Mouse (Mus musculus) lung, adult 18-20 months (tissue): ENCODE measurements around the gene Ptbp1.
A peak's percentile ranks its signal among the peaks of the same experiment; 100 is the strongest.

Experiments used
- DNase-seq, 2 experiments: peaks; one replicate each; pipeline ENCODE4 v3.0.0; 2022; ENCODE audit warnings: mixed read lengths in 2 of 2

Ptbp1 gene

DNA sequence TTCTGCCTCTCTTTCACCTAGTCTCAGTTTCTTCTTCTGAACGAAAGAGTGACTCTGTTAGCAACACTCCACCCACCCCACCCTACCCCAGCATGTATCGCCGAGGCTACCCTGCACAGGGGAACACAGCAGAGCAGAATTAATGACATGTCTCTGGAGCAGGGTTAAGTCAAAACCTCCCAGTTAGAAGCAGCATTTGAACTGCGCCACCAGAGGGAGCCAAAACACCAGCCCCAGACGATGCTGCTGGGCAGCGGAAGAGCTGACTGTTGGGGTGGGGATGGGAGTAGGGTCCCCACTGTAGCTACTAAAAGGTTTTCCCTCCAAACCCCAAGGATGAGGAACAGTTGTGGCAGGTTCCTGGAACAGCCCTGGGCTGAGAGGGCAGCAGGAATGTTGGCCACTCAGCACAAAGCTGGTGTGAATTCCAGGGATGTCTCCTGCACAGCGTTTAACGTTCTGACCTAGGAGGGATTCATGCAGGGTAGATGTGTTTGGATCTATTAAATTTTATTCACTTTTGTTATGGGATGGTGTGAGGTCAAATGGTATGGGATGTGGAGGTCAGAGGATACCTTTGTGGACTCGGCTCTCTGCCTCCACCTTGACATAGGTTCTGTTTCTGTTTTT lies 19.3 kb upstream of the Ptbp1 start:
- peak; percentile 71 to 80 for DNase-seq

DNA sequence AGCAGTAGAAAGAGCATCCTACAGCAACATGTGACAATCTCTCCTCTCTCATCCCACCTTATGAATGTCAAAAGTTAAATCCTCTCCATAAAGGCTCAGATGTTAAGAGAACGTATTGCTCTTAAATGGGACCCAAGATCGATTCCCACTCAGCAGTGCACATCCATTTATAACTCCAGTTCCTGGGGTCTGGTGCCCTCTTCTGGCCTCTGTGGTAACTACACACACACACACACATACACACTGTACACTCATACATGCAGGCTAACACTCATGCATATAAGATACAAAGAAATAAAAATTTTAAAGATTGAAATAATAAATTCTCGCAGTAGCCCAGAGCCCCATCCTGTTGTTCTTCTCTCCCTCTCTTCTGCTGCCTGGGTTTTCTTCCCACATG lies 17.3 kb upstream of the Ptbp1 start:
- DNase-seq: no peak

DNA sequence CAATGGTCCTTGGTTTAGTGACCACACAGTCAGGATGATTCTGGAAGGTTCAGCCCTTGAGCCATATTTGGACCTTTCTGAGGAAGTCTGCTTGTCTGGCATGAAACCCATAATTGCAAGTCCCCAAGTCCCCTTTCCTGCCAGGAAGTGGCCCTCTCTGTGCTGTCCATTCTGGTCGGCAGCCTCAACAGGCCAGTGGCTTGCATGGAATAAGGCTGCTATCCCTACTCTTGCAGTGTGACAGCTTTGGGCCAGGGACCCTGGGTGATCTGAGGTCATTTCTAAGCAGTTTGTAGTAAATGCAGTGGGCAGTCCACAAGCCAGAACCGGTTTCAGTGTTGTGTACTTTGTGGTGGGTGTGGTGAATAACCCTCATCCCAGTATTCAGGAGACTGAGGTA lies 16.1 kb upstream of the Ptbp1 start:
- DNase-seq: no peak

DNA sequence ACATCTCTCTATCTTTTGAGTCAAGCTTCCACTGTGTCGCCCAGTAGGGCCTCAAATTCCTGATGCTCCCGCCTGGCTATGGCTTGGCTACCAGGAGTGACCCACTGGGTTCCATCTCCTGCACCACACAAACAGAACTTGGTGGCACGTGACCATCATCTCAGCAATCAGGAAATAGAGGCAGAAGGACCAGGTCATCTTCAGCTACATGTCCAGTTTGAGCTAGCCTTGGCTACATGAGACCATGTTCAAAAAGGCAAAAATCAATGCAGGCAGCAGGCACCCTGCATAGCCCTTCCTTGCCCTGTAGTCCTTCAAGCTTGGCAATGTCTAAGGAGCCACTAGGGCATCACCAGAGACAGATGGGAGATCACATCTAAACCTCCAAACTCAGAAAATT lies 14.1 kb upstream of the Ptbp1 start:
- DNase-seq: no peak

DNA sequence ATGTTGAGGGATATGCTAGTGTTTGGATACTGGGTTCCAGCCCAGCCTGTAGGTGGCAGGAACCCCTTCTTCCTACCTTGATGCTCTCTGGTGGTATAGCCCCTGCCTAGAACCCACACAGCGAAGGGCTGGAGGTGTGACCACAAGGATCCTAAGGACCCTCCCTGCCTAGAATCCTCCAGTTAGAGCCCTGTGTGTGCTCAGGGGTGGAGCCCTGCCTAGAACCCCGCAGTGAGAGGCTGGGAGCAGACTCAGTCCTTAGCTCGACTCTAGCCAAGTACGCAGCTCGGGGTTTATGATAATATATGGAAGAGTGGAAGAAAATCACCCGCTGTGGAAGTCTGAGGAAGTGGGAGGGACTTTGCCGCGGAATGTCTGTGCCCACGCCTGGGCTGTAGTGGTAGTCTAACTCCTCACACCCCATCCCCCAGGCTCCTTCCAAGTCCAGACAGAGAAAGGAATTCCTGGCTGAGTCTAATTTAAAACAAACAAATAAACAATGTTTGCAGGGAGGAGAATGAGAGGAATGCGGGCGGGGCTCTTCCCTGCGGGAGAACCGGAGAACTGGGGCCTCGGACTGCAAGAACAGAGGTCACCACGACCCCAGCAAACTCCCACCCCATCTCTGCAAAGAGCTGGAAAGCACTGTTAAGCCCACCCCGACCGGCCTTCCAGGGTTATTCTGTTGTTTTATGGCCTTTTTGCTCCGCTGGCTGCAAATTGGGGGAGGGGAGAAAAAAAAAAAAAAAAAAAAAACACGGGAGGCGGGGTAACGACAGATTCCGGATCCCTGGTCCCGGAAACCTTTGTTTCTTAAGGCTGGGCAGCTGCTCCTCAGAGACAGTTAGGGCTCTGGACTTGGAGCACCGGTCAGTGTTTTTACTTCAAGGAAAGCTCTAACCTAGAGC lies 13.3 kb upstream of the Ptbp1 start:
- peak; percentile 78 to 81 for DNase-seq

DNA sequence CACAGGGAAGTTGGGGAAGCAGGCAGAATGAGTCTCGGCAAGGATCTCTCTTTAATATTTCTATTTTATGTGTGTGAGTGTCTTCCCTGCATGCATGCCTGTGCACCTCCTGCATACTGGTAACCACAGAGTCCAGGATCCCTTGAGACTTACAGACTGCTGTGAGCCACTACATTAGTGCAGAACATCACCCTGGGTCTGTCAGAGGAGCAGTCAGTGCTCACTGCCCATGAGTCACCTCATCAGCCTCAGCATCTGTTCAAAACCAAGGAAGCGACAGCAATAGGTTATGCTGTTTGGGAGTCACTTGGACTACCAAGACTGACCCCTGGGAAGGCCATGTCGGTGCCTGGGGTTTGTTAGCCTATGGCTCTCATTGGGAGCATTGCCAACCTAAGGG lies 11.9 kb upstream of the Ptbp1 start:
- no peak for DNase-seq

DNA sequence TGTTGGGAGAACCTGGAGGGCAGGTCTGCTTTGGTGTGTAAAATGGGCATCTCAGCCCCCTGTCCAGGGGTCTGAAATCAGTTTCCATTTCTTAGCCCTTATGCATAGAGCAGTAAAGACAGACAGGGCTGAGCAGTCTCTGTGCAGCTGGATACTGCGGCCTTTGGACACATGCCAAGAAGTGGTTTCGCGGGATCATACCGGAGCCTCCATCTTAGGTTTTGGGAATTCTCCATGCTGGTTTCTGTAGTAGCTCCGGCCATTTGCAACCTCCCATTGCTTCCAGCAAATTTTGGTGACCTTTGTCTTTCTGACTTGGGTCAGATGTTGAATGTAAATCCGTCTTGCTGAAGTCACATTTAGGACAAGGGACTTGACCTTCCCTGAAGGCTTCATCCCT lies 10.8 kb upstream of the Ptbp1 start:
- no peak for DNase-seq

DNA sequence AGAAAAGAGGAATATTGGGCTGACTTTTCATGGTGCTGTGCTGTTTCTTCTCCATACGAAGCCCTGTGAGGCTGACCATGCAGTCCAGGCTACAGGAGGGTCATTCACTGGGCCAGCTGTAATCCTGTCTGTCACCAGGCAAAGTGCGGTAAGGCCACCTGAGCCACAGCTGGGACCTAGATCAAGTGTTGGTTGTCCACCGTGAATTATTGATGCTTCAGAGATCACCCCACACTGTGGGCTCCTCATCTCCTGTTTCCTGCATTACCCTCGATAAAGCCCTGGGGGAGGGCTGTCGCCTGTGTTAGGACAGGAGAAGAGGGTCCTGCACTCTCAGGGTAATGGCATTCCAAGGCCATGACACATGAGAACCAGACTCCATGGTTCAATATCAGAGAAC lies 7.7 kb upstream of the Ptbp1 start:
- no peak for DNase-seq

DNA sequence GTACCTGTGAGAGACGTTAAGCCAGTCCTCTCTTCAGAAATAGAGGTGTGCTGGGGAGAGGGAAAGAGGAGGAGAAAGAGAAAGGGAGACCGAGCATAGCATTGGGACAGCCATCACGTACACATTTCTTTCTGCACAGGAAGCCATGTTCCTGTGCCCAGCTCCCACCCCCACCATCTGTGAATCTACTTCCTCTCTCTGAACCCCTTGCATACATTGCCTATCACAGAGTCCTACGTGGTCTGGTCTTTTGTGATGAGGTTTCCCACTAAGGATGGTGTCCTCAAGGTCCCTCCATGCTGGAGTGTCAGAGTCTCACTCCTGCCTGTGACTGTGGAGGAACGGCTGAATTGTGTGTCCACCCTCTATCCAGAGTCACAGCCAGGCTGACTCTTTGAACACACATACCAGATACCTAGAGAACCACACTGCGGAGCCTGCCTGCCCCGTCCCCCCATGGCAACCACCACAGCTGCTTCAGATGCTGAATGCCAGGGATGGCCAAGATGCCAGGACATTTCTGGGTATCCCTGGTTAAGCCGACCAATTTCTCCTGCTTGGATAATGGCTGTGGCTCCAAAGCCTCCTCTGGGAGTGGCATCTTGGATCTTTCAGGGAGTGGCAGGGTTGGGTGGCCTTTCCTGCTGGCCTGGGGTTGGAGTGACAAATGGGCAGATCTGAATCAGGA lies 4.1 kb upstream of the Ptbp1 start:
- DNase-seq: no peak

DNA sequence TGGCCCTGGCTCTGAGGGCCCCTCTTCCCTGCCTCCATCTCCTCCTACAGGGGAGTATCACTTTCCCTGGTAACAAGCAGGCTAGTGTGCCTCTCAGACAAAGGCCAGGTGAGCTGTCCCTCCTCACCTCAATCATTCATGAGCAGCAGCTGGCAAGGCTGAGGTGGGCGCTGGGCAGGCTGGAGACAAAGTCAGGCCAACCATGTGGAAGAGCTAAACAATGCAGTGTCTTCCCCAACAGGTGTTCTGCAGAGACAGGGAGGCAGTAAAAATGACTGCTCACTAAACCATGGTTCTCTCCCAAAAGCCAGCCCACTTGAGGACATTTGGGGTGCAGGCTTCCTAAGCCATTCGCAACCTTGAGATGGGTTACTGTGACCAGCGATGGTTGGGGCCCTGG lies 2.6 kb upstream of the Ptbp1 start:
- no peak for DNase-seq

DNA sequence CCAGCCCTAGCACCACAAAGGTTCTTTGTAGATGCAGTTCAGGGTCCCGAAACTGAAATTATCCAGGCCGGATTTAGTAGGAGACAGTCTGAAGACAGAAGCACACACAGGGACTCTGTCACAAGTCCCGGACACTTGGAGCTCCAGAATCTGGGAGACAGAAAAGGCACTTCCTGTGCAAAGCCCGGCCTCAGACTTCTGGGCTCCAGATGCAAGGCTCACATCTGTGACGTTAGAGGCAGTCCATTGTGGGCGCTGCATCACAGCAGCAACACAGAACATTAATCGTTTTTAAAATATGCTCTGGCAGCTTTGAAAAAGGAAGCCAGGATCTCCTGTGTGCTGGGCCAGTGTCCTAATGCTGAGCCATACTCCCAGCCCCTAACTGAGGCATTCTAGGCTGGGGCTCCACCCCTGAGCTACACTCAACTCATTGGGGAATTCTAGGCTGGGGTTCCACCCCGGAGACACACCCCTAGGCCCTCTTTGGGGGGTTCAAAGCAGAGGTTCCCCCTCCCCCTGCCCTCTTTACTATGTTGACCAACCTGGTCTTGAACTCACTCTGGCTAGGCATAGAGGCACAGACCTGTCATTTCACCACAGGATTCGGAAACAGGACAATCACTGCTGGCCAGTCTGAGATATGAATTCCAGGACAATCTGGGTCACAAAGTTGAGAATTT lies 2.0 kb upstream of the Ptbp1 start:
- DNase-seq: peak; percentile 61 to 70

DNA sequence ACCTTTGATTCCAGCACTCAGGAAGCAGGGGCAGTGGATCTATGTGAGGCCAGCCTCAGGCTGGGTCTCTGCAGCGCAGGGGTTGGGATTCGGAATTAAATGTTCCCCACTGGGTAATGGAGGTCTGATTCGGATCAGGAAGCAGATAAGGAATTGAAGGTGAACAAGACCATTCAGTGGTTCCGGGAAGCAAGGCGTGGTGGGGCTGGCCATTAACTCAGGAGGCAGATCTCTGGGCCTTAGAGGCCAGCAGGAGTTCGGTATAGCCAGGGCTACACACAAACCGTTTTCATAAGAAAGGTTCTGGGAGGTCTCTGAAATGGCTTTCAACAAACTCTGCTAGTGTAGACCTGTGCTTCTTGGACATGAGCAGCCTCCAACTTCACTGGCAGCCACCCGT lies 1.4 kb upstream of the Ptbp1 start:
- DNase-seq: no peak

DNA sequence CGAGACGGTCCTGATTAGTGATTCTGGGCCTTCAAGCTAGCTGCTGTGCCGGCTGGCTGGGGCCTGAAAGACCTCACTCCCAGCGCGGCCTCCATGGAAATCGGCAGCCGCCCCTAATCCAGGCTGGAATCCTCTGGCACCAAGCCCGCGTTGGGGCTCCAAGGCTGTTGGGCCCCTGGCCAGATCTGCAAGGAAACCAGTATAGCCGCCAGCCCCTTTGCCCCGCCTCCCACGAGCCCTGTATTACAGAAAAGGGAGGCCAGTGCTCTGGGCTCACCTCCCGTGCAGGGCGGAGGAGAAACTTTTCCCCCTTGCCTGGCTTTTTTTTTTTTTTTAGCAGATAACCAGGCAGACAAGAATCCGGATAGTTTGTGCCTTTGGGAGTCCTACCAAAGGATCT lies 835 bp upstream of the Ptbp1 start:
- DNase-seq: peak; percentile 95 to 96

DNA sequence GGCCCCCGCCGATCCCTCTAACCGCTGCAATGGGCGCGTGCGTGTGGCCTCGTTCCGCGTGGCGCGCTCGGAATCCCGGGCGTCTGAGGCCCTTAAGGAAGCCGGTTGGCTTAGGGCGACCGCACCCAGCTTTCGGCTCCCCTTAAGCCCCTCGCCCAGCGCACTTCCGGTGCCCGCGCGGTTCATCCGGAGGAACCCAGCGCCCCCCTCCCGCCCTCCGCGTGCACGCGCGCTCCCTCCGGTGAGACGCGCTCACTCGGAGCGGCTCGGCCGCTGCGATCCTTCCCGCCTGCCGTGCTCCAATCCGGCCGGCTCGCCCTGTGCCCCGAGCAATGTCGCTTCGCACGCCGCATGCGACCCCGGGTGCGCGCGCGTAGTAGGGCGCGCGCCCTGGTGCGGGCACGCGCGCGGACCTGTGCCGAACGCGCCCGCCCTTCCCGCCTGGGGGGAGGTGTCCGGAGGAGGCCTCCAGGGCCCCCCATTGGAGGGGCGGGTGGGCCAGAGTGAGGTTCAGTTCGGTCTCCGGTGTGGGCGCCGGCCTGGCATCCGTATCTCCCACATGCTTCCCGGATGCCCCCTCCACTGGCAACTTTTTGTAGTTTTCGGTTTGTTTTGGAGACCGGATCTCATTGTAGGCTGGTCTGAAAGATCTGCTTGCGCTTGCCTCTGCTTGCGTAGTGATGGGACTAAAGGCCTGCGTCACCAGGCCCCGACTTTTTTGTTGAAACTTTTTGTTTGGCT lies 744 bp downstream of the Ptbp1 start:
- peak; percentile 73 to 74 for DNase-seq

DNA sequence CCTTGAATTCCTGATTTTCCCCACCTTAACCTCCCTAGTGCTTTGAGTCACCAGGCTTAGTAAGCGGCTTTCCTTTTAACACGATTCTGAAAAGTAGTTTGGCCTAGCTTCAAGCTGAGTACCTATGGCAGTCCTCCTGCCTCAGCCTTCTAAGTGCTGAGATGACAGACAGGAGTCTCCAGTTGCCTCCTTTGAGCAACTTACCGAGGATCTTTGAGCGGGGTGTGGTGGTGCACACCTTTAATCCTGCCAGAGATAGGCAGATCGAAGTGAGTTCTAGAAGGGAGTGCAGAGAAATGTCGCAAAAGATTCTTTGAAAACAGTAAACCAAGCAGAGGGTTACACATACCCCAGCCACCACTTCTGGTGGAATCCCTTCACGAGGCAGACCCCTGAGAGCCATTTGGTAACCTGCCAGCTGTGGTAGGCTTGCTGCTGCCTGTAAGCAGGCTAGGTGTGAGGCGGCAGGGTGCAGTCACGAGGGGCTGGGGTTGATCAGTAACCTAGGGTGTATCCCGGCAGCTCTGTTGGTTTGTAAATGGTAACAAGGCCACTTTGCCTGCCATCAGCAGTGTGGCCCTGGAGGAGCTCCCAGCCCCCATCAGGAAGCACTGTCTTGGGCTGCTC lies 1.4 kb downstream of the Ptbp1 start:
- DNase-seq: peak; percentile 61 to 71

DNA sequence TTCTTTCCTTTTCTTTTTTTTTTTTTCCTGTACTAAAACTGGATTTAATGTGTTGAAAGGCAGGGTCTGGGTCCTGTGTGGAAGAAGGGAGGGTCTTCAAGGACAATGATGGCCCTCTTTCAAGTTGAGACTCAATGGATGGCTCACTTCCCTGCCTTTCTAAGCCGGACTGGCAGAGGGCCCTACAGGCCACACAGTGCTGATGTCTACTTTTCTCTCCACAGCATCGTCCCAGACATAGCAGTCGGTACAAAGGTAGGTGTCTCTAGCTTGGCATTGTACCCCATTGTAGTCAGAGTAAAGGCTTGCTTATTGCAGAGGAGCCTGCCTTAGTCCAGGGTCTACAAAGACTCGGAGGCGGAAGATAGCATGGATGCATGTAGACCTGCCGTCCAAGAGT lies 2.1 kb downstream of the Ptbp1 start:
- no peak for DNase-seq

DNA sequence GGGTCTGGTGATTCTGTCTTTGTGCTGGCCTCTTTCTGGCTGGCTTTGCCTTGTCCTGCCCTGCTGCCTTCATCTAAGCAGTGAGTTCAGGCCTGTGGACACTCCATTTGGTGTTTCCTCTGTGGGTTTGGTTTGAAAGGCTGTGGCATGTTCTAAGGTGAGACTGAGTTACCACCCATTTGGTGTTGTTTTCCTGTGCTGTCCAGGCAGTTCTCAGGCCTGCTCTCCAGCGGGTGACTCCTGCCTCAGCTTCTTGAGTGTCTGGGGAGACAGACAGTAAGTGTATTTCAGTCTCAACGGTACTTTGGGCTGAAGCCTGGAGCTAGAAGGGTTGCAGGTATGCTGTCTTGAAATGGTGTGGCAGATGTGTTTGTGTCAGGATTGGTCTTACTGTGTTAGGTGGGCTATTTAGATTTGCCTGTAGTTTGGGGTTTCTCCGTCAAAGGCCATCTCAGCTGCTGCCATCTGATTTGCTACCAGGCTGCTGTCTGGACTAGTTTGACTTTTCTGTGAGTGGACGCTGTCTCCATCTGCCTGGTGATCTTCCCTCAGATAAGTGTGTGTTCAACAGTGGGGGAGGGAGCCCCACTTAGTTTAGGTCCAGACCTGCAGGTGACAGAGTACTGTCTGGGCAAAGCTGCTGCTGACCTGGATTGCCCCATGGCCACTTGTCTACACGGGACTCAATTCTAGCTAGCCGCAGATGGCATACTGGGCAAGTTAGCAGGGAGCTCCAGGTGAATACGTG lies 2.7 kb downstream of the Ptbp1 start:
- DNase-seq: no peak

DNA sequence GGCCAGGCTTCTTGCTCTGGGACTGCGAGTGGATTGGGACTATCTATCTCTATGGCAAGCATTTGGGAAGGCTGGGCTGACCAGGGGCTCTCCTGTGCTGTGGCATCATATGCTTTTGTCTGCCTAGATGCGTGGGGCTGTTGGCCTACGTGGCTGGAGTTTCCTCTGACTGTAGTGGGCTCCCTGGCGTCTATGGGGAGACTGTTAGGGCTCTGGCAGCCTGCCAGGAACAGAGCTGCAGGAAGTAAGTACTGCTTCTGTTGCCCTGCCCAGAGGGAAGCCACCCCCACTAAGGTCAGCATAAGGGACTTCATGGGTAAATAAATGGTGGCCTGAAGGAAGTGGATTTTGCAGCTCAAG lies 3.2 kb downstream of the Ptbp1 start:
- DNase-seq: peak; percentile 83 to 89

DNA sequence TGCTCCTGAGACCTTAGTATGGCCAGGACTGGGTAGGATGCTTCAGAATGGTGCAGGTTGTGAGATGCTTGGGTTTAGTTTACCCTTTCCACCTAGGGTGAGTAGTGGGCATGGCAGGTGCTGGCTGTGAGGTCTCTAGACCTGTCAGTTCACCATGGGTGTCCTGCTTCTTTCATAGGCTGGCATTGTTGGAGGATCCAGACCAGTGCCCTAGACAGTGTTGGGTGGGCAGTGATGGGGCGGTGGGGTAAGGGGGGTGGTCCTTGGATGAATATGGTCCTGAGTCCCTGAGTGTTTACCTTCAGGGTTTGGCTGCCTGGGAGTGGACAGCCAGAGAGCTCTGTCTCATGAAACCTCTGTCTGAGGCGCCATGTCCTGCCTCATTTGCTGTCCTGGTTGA lies 3.7 kb downstream of the Ptbp1 start:
- no peak for DNase-seq

DNA sequence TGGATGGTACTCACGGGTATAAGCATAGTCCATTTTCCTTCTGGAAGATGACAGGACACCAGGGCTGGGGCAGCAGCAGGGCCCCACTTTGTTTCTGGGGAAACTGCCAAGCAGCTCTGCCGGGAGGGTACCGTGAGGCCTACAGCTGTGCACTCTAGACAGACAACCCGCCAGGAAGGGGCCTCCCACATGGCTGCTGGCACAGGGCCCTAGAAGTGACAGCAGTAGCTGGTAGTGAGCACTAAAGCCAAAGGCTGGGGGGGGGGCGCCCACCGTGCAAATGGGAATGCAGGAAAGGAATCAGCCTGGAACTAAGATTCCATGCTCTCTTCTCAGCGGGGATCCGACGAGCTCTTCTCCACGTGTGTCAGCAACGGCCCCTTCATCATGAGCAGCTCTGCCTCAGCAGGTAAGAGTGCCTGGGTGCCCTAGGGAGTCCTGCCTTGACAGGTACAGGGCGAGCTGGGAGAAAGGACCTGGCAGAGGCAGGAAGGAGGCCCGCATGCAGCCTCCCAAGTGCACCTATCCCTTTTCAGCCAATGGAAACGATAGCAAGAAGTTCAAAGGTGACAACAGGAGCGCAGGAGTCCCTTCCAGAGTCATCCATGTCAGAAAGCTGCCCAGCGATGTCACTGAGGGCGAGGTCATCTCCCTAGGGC lies 4.3 kb downstream of the Ptbp1 start:
- DNase-seq: peak in 1 of 2 experiments; percentile 63

DNA sequence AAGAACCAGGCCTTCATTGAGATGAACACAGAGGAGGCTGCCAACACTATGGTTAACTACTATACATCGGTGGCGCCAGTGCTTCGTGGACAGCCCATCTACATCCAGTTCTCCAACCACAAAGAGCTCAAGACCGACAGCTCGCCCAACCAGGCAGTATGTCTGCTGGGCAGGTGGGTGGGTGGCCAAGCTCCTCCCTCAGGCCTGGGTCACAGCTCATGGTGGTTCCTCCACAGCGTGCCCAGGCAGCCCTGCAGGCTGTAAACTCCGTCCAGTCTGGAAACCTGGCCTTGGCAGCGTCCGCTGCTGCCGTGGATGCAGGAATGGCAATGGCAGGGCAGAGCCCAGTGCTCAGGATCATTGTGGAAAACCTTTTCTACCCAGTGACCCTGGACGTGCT lies 4.9 kb downstream of the Ptbp1 start:
- DNase-seq: no peak
